Mouse (Mus musculus) activated CD4-positive, CD25-positive, alpha-beta regulatory T cell, adult 9 weeks (primary cell): ENCODE results near the gene Zfp324. TPM values are rescaled to one million over a fixed set of nuclear protein-coding genes. Genes with fewer than 3 reads are reported as not detected.

Experiments
- polyA plus RNA-seq: library from polyadenylated mRNA; unstranded; fragments of 100-300 nt; shearing (Covaris generic); gene quantifications from one replicate; pipeline ENCODE4 v1.2.1, GENCODE M21; 2017

The Zfp324 gene
- 8.2 TPM for polyA plus RNA-seq

DNA sequence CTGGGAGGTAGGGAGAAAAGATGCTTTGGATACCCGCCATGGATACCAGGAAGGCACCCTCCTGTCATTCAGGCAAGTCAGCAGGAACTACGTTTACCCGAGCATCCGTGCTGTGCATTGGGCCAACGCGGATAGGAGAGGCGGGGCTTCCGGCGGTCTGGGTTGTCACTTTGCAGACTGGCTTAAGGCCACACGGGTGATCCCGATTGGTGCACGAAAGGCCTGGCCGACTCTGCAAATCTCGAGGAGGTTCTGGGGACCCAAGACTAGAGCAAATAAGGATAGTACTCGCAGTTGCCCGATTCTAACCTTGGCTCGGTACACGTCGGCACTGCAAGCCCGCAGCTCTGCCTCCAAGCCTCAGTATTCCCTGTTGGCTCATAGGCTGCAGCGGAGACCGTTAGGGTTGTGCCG is at the start of gene Zfp324:
Zfp324 (plus strand) TSS at position 161 of the 414 bp plus-strand sequence.

GRCm38 (mm10) chr7:12921705-12922465 is 43.8 kb upstream of the Zfp324 start, which contains the start of gene Rps5:
Gene Rps5, plus strand, starts transcription at chr7:12922290.

DNA sequence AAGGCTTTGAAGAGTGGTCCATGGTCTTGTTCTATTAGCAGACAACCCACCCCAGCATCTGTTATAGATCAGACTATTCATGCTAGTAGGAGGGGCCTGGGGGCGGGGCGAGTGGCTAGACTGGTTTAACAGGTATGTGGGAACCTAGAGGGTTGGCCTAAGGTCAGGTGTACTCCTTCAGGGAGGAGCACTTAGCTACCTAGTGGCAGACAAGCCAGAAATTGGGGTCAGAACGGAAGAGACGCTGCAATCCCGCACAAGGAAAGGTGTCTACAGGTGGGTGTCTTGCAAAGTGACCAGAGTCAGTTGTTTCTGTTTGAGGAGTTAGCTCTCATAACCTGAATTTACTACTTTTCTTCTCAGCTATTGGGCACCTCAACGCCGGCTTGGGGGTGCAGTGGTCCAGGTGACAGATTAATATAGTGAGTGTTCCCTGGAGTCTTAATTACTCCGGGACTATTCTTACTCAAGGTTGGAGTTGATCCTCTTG is 38.4 kb upstream of the Zfp324 start, which contains the start of gene Rnf225:
Rnf225 (plus strand) TSS at position 226 of the 490 bp plus-strand sequence.

GRCm38 (mm10) chr7:12977682-12978389 is 12.2 kb downstream of the Zfp324 start, which contains the start of gene Zfp446:
Gene Zfp446, plus strand, starts transcription at chr7:12977848.

GRCm38 (mm10) chr7:12998053-12998452 is 32.4 kb downstream of the Zfp324 start, which contains the start of gene Slc27a5:
Gene Slc27a5, minus strand, starts transcription at chr7:12998192.

GRCm38 (mm10) chr7:12998851-12999250 is 33.2 kb downstream of the Zfp324 start, which contains the start of gene Trim28:
Gene Trim28, plus strand, starts transcription at chr7:12999114.

DNA sequence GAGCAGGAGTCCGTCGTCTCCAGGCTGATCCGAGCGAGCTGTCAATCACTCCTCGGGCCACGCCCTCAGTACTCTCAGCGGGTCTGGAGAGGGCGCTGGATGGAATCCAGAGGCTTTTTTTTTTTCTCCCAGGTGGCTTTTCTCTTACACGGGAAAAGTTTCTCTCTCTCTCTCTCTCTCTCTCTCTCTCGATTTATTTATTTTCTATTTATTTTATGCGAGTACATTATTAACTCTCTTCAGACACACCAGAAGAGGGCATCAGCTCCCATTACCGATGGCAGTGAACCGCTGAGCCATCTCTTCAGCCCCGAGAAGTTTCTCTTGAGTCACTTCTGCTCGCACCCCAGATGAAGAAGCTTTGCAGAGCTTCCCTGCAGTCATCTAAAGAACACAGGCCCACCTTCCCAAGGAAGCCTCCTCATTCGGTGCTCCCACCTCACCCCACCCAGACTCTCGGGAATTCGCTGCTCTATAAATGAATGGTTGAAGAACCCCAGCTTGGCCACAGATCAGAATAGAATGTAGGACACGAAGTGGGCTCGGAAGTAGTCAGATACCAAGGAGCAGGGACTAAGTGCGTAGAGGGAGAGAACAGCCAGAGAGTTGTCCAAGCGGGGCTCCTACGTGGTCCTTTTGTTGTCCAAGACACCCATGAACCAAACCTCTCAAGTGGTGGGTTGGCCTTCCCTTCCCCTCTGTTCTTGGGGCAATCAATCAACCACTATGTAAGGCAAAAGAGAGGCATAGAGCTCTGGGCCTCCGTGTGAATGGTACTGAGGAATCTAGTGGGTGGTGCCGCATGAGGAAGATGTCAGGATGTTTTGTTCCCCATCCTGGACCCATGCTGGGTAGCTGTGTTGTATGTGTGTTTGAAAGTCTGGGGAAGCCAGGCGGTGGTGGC is 44.6 kb downstream of the Zfp324 start, which contains the start of gene Zbtb45:
Zbtb45 (minus strand) TSS at position 30 of the 904 bp plus-strand sequence.

Other genes with a start within 250 kb of the Zfp324 start
- 0.05 TPM for gene Vmn2r56, start 230.8 kb upstream of the Zfp324 start, polyA plus RNA-seq
- 1.0 TPM for gene Zscan18, start 162.2 kb upstream of the Zfp324 start, polyA plus RNA-seq
- 17.0 TPM for gene Zfp329, start 147.0 kb upstream of the Zfp324 start, polyA plus RNA-seq
- 82.7 TPM for gene Zfp110, start 131.1 kb upstream of the Zfp324 start, polyA plus RNA-seq
- gene Zfp128, start 84.7 kb upstream of the Zfp324 start, polyA plus RNA-seq = 4.1 TPM
- 15.3 TPM for gene Zscan22, start 68.0 kb upstream of the Zfp324 start, polyA plus RNA-seq
- 1,099 TPM for gene Rps5, start 43.5 kb upstream of the Zfp324 start, polyA plus RNA-seq
- not detected for gene Rnf225, start 38.4 kb upstream of the Zfp324 start, polyA plus RNA-seq
- gene Zfp446, start 12.0 kb downstream of the Zfp324 start, polyA plus RNA-seq = 11.9 TPM
- gene Slc27a5, start 32.4 kb downstream of the Zfp324 start, polyA plus RNA-seq = not detected
- 32.3 TPM for gene Trim28, start 33.3 kb downstream of the Zfp324 start, polyA plus RNA-seq
- 5.5 TPM for gene Zbtb45, start 44.2 kb downstream of the Zfp324 start, polyA plus RNA-seq
- gene Chmp2a, start 69.0 kb downstream of the Zfp324 start, polyA plus RNA-seq = 276 TPM
- 10.8 TPM for gene Ube2m, start 72.4 kb downstream of the Zfp324 start, polyA plus RNA-seq
- 0.79 TPM for gene Mzf1, start 88.9 kb downstream of the Zfp324 start, polyA plus RNA-seq
- gene Vmn1r85, start 129.3 kb downstream of the Zfp324 start, polyA plus RNA-seq = not detected
- not detected for gene Vmn1r86, start 154.1 kb downstream of the Zfp324 start, polyA plus RNA-seq
- gene Vmn1r87, start 174.3 kb downstream of the Zfp324 start, polyA plus RNA-seq = not detected
- not detected for gene Vmn1r88, start 193.7 kb downstream of the Zfp324 start, polyA plus RNA-seq
- not detected for gene Vmn1r89, start 247.2 kb downstream of the Zfp324 start, polyA plus RNA-seq